Mouse (Mus musculus): ENCODE data around the gene Zfp354a.

DNA sequence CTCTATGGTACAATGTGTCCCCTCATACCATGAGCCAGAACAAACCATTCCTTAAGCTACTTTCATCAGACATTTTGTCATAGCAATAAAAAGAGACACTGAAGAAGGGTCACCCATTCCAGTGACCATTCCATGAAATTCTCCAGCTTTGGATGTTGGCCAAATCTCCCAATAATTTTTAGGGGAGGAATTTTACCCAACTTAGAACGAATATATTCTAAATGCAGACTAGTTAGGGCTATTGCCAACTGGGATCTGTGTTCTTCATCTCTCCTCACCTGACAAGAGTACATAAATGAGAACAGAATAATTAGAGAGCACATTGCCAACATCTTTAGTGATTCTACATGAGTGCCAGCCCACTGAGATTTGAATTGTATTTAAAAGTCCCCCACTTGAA, 45.1 kb upstream of the Zfp354a start, which contains the start of gene Olfr54:
- TF ChIP-seq ZC3H11A (IDR thresholded peaks at IDR 0.05; ENCODE audit: low read depth, low read length) = no peak
- no peak for TF ChIP-seq MAX (IDR thresholded peaks at IDR 0.05; ENCODE audit: low read length)
- TF ChIP-seq TBP (IDR thresholded peaks at IDR 0.05; ENCODE audit: low read depth, low read length) = no peak
- TF ChIP-seq CTCF (IDR thresholded peaks at IDR 0.05 in 2 of 3, conservative IDR thresholded peaks at IDR 0.05 in 1 of 3; ENCODE audit: control insufficient read depth in 1 of 3, insufficient read depth in 1 of 3, low read depth in 2 of 3, low read length in 3 of 3, poor library complexity in 1 of 3, severe bottlenecking in 1 of 3) = no peak
- TF ChIP-seq MYC (IDR thresholded peaks at IDR 0.05; ENCODE audit: low read depth, low read length) = no peak
